ENCODE assay signal across 9 mouse cellular contexts in genomic region chr15:98806809-98807770, GRCm38 (mm10). TPM values are rescaled to one million over a fixed set of nuclear protein-coding genes. Genes with fewer than 3 reads are reported as not detected.
DNase-seq lines count a peak whose midpoint lies in the region; ATAC-seq and TF ChIP-seq lines count a peak whose summit lies in the region.
"Had no signal": no experiment of that assay in that cellular context is flagged by ENCODE, and none has a peak within 500 bp of the region (broad histone marks: within the 10 kb centered on the region; RNA-seq: fewer than 3 reads in every experiment).

No protein-coding gene starts in this region.

- peak overlapping the region; percentile 76 for H3K4me2 ChIP-seq in lung, embryonic 14.5 days
- peak overlapping the region; percentile 83 for H3K4me2 ChIP-seq in limb, embryonic 13.5 days (replicated peaks)
- H3K4me2 ChIP-seq in neural tube, embryonic 15.5 days, result peak overlapping the region; percentile 93

- H3K27ac ChIP-seq in lung, embryonic 14.5 days (ENCODE audit: low read depth), result no peak overlapping the region
- H3K27ac ChIP-seq in limb, embryonic 13.5 days, result no peak overlapping the region
- no peak overlapping the region for H3K27ac ChIP-seq in neural tube, embryonic 15.5 days (replicated peaks)
- H3K27ac ChIP-seq: macrophage had no signal

- H3K4me1 ChIP-seq in lung, embryonic 14.5 days (ENCODE audit: insufficient read depth), result peaks cover 9% of the 10 kb centered on the region; the same call in 1 of the 2 replicates
- peaks cover 47% of the 10 kb centered on the region for H3K4me1 ChIP-seq in limb, embryonic 13.5 days
- H3K4me1 ChIP-seq in neural tube, embryonic 15.5 days, result peaks cover 54% of the 10 kb centered on the region

- peaks cover 11% of the 10 kb centered on the region for H3K36me3 ChIP-seq in lung, embryonic 14.5 days (ENCODE audit: insufficient read depth)
- H3K36me3 ChIP-seq in limb, embryonic 13.5 days, result peaks cover 14% of the 10 kb centered on the region
- peaks cover 2% of the 10 kb centered on the region; the same call in 1 of the 2 replicates for H3K36me3 ChIP-seq in neural tube, embryonic 15.5 days

- H3K9ac ChIP-seq in lung, embryonic 14.5 days, result peak overlapping the region; percentile 18; the same call in 1 of the 2 replicates
- peak overlapping the region; percentile 67 for H3K9ac ChIP-seq in limb, embryonic 13.5 days
- peak overlapping the region; percentile 36; the same call in 1 of the 2 replicates for H3K9ac ChIP-seq in neural tube, embryonic 15.5 days (replicated peaks)

- peak; percentile 56 for DNase-seq in lung, embryonic 14.5 days
- DNase-seq in lung, postnatal 25 days (ENCODE audit: low spot score), result no peak
- peak; percentile 39 for DNase-seq in c-Kit-positive CD71-positive TER-119-positive erythroid progenitor cells, embryonic 14.5 days (ENCODE audit: low spot score)
- peak; percentile 8 to 35 for DNase-seq in heart, postnatal 10 days
- no peak for DNase-seq in urinary bladder, postnatal 25 days (ENCODE audit: low spot score)
- no peak for DNase-seq in adrenal gland, adult 2 months

- 1% methylated on average over 58 of the region's 58 CpGs for WGBS in lung, embryonic 14.5 days
- under 1% methylated on average over 58 of the region's 58 CpGs for WGBS in limb, embryonic 13.5 days
- 1% methylated on average over 51 of the region's 58 CpGs for WGBS in neural tube, embryonic 15.5 days

- peak; percentile 9; the same call in 1 of the 2 replicates for ATAC-seq in lung, embryonic 14.5 days (ENCODE audit: insufficient read depth)
- ATAC-seq in limb, embryonic 13.5 days (ENCODE audit: low FRiP score, low read depth), result no peak
- peak; percentile 1; the same call in 1 of the 2 replicates for ATAC-seq in neural tube, embryonic 15.5 days (ENCODE audit: low FRiP score)

- H3K9me3 ChIP-seq in lung, embryonic 14.5 days (ENCODE audit: low read depth, low read length), result no peaks in the 10 kb centered on the region
- H3K9me3 ChIP-seq in limb, embryonic 13.5 days, result no peaks in the 10 kb centered on the region
- H3K9me3 ChIP-seq in neural tube, embryonic 15.5 days (replicated peaks), result no peaks in the 10 kb centered on the region

- H3K27me3 ChIP-seq in lung, embryonic 14.5 days (ENCODE audit: insufficient read depth, low read length), result peaks cover 81% of the 10 kb centered on the region
- H3K27me3 ChIP-seq in limb, embryonic 13.5 days, result peaks cover 91% of the 10 kb centered on the region
- peaks cover 82% of the 10 kb centered on the region for H3K27me3 ChIP-seq in neural tube, embryonic 15.5 days (replicated peaks)

- TF ChIP-seq CTCF in lung, embryonic 14.5 days (IDR thresholded peaks at IDR 0.05; ENCODE audit: low read depth), result no peak

- intact Hi-C loops in heart, postnatal 10 days (cut with DNase I), result no loop called here

- H3K4me3 ChIP-seq in lung, embryonic 14.5 days (ENCODE audit: low read depth, low read length), result peak overlapping the region; percentile 45
- peak overlapping the region; percentile 49 for H3K4me3 ChIP-seq in limb, embryonic 13.5 days
- H3K4me3 ChIP-seq in neural tube, embryonic 15.5 days (replicated peaks), result peak overlapping the region; percentile 49

RNA-seq across cellular contexts. Expression of gene Ddn, which starts 2.2 kb away (rescaled TPM):
- polyA plus RNA-seq in lung, embryonic 14.5 days (2014; fragmentation: Nextera tagmentation; extraction: Ambion mirVana), result 0.04 and 0.12 TPM in 2 replicates
- total RNA-seq in heart, postnatal 10 days (2021), result under 1 TPM; 0.10 to 0.32 TPM
- polyA plus RNA-seq in limb, embryonic 13.5 days (2015; fragmentation: Nextera tagmentation; extraction: Ambion mirVana), result 0.05 TPM in 1 of 2 replicates, not detected in the other
- 0.18 and 0.36 TPM in 2 replicates for polyA plus RNA-seq in neural tube, embryonic 15.5 days (2015; fragmentation: Nextera tagmentation; extraction: Ambion mirVana)
- total RNA-seq in adrenal gland, adult 2 months (2021), result under 1 TPM in 1 of 2 experiments, not detected in 1; 0.35 TPM
- 0.03 and 0.08 TPM in 2 replicates for polyA plus RNA-seq in adrenal gland, adult 2 months (2012; rRNA removed)
- polyA plus RNA-seq: macrophage had no signal

RNA-seq across cellular contexts. Expression of gene Wnt1, which starts 17.4 kb away (rescaled TPM):
- not detected in 2 replicates for polyA plus RNA-seq in lung, embryonic 14.5 days (2014; fragmentation: Nextera tagmentation; extraction: Ambion mirVana)
- not detected for total RNA-seq in heart, postnatal 10 days (2021)
- polyA plus RNA-seq in limb, embryonic 13.5 days (2015; fragmentation: Nextera tagmentation; extraction: Ambion mirVana), result not detected in 2 replicates
- 1.0 and 2.0 TPM in 2 replicates for polyA plus RNA-seq in neural tube, embryonic 15.5 days (2015; fragmentation: Nextera tagmentation; extraction: Ambion mirVana)
- not detected for total RNA-seq in adrenal gland, adult 2 months (2021)
- polyA plus RNA-seq in adrenal gland, adult 2 months (2012; rRNA removed), result 0.08 TPM in 1 of 2 replicates, not detected in the other
- polyA plus RNA-seq: macrophage had no signal

RNA-seq across cellular contexts. Expression of gene Prkag1, which starts 24.2 kb away (rescaled TPM):
- polyA plus RNA-seq in lung, embryonic 14.5 days (2014; fragmentation: Nextera tagmentation; extraction: Ambion mirVana), result 93.4 and 93.7 TPM in 2 replicates
- 10 to 100 TPM; 93.7 to 94.3 TPM for total RNA-seq in heart, postnatal 10 days (2021)
- polyA plus RNA-seq in limb, embryonic 13.5 days (2015; fragmentation: Nextera tagmentation; extraction: Ambion mirVana), result 93.4 and 94.5 TPM in 2 replicates
- polyA plus RNA-seq in neural tube, embryonic 15.5 days (2015; fragmentation: Nextera tagmentation; extraction: Ambion mirVana), result 66.4 and 72.9 TPM in 2 replicates
- 10 to 100 TPM; 77.1 to 79.8 TPM for total RNA-seq in adrenal gland, adult 2 months (2021)
- 54.9 and 57.3 TPM in 2 replicates for polyA plus RNA-seq in adrenal gland, adult 2 months (2012; rRNA removed)

RNA-seq across cellular contexts. Expression of gene Wnt10b, which starts 29.1 kb away (rescaled TPM):
- 0.11 TPM in 1 of 2 replicates, not detected in the other for polyA plus RNA-seq in lung, embryonic 14.5 days (2014; fragmentation: Nextera tagmentation; extraction: Ambion mirVana)
- under 1 TPM; 0.43 to 0.67 TPM for total RNA-seq in heart, postnatal 10 days (2021)
- polyA plus RNA-seq in limb, embryonic 13.5 days (2015; fragmentation: Nextera tagmentation; extraction: Ambion mirVana), result 2.1 and 2.4 TPM in 2 replicates
- polyA plus RNA-seq in neural tube, embryonic 15.5 days (2015; fragmentation: Nextera tagmentation; extraction: Ambion mirVana), result 0.08 and 0.72 TPM in 2 replicates
- 1 to 10 TPM in 1 of 2 experiments, under 1 TPM in 1; 0.84 to 2.2 TPM for total RNA-seq in adrenal gland, adult 2 months (2021)
- polyA plus RNA-seq in adrenal gland, adult 2 months (2012; rRNA removed), result 0.45 and 2.2 TPM in 2 replicates
- polyA plus RNA-seq: macrophage had no signal

RNA-seq across cellular contexts. Expression of gene Arf3, which starts 44.1 kb away (rescaled TPM):
- polyA plus RNA-seq in lung, embryonic 14.5 days (2014; fragmentation: Nextera tagmentation; extraction: Ambion mirVana), result 35.4 and 42.5 TPM in 2 replicates
- 10 to 100 TPM; 36.3 to 40.1 TPM for total RNA-seq in heart, postnatal 10 days (2021)
- 39.1 and 41.0 TPM in 2 replicates for polyA plus RNA-seq in limb, embryonic 13.5 days (2015; fragmentation: Nextera tagmentation; extraction: Ambion mirVana)
- 97.8 TPM in 2 replicates for polyA plus RNA-seq in neural tube, embryonic 15.5 days (2015; fragmentation: Nextera tagmentation; extraction: Ambion mirVana)
- 100 to 1,000 TPM; 130 to 136 TPM for total RNA-seq in adrenal gland, adult 2 months (2021)
- 82.4 and 106 TPM in 2 replicates for polyA plus RNA-seq in adrenal gland, adult 2 months (2012; rRNA removed)

Comparison
In these comparisons a context has a peak if more than half of its experiments do, and no peak if none do; other contexts are left out.
1. DNase-seq: peak in lung, embryonic 14.5 days (single experiment), c-Kit-positive CD71-positive TER-119-positive erythroid progenitor cells, embryonic 14.5 days (single experiment) and heart, postnatal 10 days (2 of 2); none in lung, postnatal 25 days (single experiment), urinary bladder, postnatal 25 days (single experiment) and adrenal gland, adult 2 months (single experiment).
2. Peak in every context shown above with its lines, with median percentiles within 50 percentile points of each other: H3K4me2 ChIP-seq, H3K4me3 ChIP-seq and H3K9ac ChIP-seq.